Mouse (Mus musculus): ENCODE results near the gene Lsamp. TPM values are rescaled to one million over a fixed set of nuclear protein-coding genes. Genes with fewer than 3 reads are reported as not detected.

Lsamp gene
- polyA plus RNA-seq, 1 experiment from 2014 or later: 0.68 TPM

GRCm38 (mm10) chr16:40881942-40882341 lies 897.8 kb downstream of the Lsamp start:
- H3K4me2 ChIP-seq (ENCODE audit: low read depth, low read length): no peak overlapping the region
- 61% methylated on average over 5 of the region's 5 CpGs for WGBS
- no peaks in the 10 kb centered on the region for H3K36me3 ChIP-seq (ENCODE audit: control insufficient read depth, insufficient read depth)
- no peak overlapping the region for H3K9ac ChIP-seq (ENCODE audit: low read length)
- H3K4me1 ChIP-seq (ENCODE audit: control insufficient read depth, insufficient read depth, low read length): no peaks in the 10 kb centered on the region
- no peaks in the 10 kb centered on the region for H3K9me3 ChIP-seq (replicated peaks; ENCODE audit: control insufficient read depth, low read length)
- no peak overlapping the region for H3K27ac ChIP-seq (ENCODE audit: low read length)
- H3K27me3 ChIP-seq (ENCODE audit: control insufficient read depth, insufficient read depth, low read length): no peaks in the 10 kb centered on the region
- ATAC-seq (replicated peaks; ENCODE audit: extremely low read depth, insufficient read depth, low FRiP score): no peak
- H3K4me3 ChIP-seq (ENCODE audit: low read length): no peak overlapping the region

GRCm38 (mm10) chr16:40891338-40891737 lies 907.2 kb downstream of the Lsamp start:
- Histone ChIP-seq H3K27ac (ENCODE audit: low read length) (no peak overlapping the region), H3K4me2 (ENCODE audit: low read depth, low read length) (no peak overlapping the region), H3K36me3 (ENCODE audit: control insufficient read depth, insufficient read depth) (no peaks in the 10 kb centered on the region), H3K9me3 (replicated peaks; ENCODE audit: control insufficient read depth, low read length) (no peaks in the 10 kb centered on the region), H3K4me1 (ENCODE audit: control insufficient read depth, insufficient read depth, low read length) (no peaks in the 10 kb centered on the region), H3K27me3 (ENCODE audit: control insufficient read depth, insufficient read depth, low read length) (no peaks in the 10 kb centered on the region), H3K9ac (ENCODE audit: low read length) (no peak overlapping the region), H3K4me3 (ENCODE audit: low read length) (no peak overlapping the region)
- ATAC-seq (replicated peaks; ENCODE audit: extremely low read depth, insufficient read depth, low FRiP score): no peak
- 27% methylated on average over 7 of the region's 7 CpGs for WGBS

GRCm38 (mm10) chr16:40897768-40898327 lies 913.7 kb downstream of the Lsamp start:
- H3K27me3 ChIP-seq (ENCODE audit: control insufficient read depth, insufficient read depth, low read length): no peaks in the 10 kb centered on the region
- WGBS: 66% methylated on average over 4 of the region's 4 CpGs
- H3K4me1 ChIP-seq (ENCODE audit: control insufficient read depth, insufficient read depth, low read length): no peaks in the 10 kb centered on the region
- no peak overlapping the region for H3K9ac ChIP-seq (ENCODE audit: low read length)
- H3K4me2 ChIP-seq (ENCODE audit: low read depth, low read length): no peak overlapping the region
- no peak for ATAC-seq (replicated peaks; ENCODE audit: extremely low read depth, insufficient read depth, low FRiP score)
- no peaks in the 10 kb centered on the region for H3K36me3 ChIP-seq (ENCODE audit: control insufficient read depth, insufficient read depth)
- no peak overlapping the region for H3K4me3 ChIP-seq (ENCODE audit: low read length)
- H3K27ac ChIP-seq (ENCODE audit: low read length): no peak overlapping the region
- H3K9me3 ChIP-seq (replicated peaks; ENCODE audit: control insufficient read depth, low read length): no peaks in the 10 kb centered on the region

- Histone ChIP-seq H3K36me3 (ENCODE audit: control insufficient read depth, insufficient read depth) (no peaks in the 10 kb centered on the region), H3K4me3 (ENCODE audit: low read length) (no peak overlapping the region), H3K4me1 (ENCODE audit: control insufficient read depth, insufficient read depth, low read length) (no peaks in the 10 kb centered on the region), H3K4me2 (ENCODE audit: low read depth, low read length) (no peak overlapping the region), H3K9ac (ENCODE audit: low read length) (no peak overlapping the region), H3K27ac (ENCODE audit: low read length) (no peak overlapping the region), H3K9me3 (replicated peaks; ENCODE audit: control insufficient read depth, low read length) (no peaks in the 10 kb centered on the region), H3K27me3 (ENCODE audit: control insufficient read depth, insufficient read depth, low read length) (no peaks in the 10 kb centered on the region)
- ATAC-seq (replicated peaks; ENCODE audit: extremely low read depth, insufficient read depth, low FRiP score): no peak
- 59% methylated on average over 1 of the region's 1 CpGs for WGBS
These were observed 923.7 kb downstream of the Lsamp start for GRCm38 (mm10) chr16:40907892-40908291.

- 69% methylated on average over 2 of the region's 2 CpGs for WGBS
- ATAC-seq (replicated peaks; ENCODE audit: extremely low read depth, insufficient read depth, low FRiP score): no peak
- no peaks in the 10 kb centered on the region for H3K36me3 ChIP-seq (ENCODE audit: control insufficient read depth, insufficient read depth)
- no peak overlapping the region for H3K27ac ChIP-seq (ENCODE audit: low read length)
- H3K4me3 ChIP-seq (ENCODE audit: low read length): no peak overlapping the region
- H3K27me3 ChIP-seq (ENCODE audit: control insufficient read depth, insufficient read depth, low read length): no peaks in the 10 kb centered on the region
- H3K4me2 ChIP-seq (ENCODE audit: low read depth, low read length): no peak overlapping the region
- H3K9me3 ChIP-seq (replicated peaks; ENCODE audit: control insufficient read depth, low read length): no peaks in the 10 kb centered on the region
- H3K4me1 ChIP-seq (ENCODE audit: control insufficient read depth, insufficient read depth, low read length): no peaks in the 10 kb centered on the region
- no peak overlapping the region for H3K9ac ChIP-seq (ENCODE audit: low read length)
These were observed 930.0 kb downstream of the Lsamp start for GRCm38 (mm10) chr16:40914141-40914540.

GRCm38 (mm10) chr16:40930596-40930995 lies 946.4 kb downstream of the Lsamp start:
- H3K4me3 ChIP-seq (ENCODE audit: low read length): no peak overlapping the region
- H3K36me3 ChIP-seq (ENCODE audit: control insufficient read depth, insufficient read depth): no peaks in the 10 kb centered on the region
- no peak overlapping the region for H3K9ac ChIP-seq (ENCODE audit: low read length)
- H3K9me3 ChIP-seq (replicated peaks; ENCODE audit: control insufficient read depth, low read length): no peaks in the 10 kb centered on the region
- no peaks in the 10 kb centered on the region for H3K27me3 ChIP-seq (ENCODE audit: control insufficient read depth, insufficient read depth, low read length)
- no peak overlapping the region for H3K27ac ChIP-seq (ENCODE audit: low read length)
- 82% methylated on average over 4 of the region's 4 CpGs for WGBS
- no peak for ATAC-seq (replicated peaks; ENCODE audit: extremely low read depth, insufficient read depth, low FRiP score)
- no peaks in the 10 kb centered on the region for H3K4me1 ChIP-seq (ENCODE audit: control insufficient read depth, insufficient read depth, low read length)
- no peak overlapping the region for H3K4me2 ChIP-seq (ENCODE audit: low read depth, low read length)

- 77% methylated on average over 3 of the region's 3 CpGs for WGBS
These were observed 958.1 kb downstream of the Lsamp start for GRCm38 (mm10) chr16:40942266-40942665.

GRCm38 (mm10) chr16:40945834-40946233 lies 961.7 kb downstream of the Lsamp start:
- no peak for ATAC-seq (replicated peaks; ENCODE audit: extremely low read depth, insufficient read depth, low FRiP score)
- Histone ChIP-seq H3K36me3 (ENCODE audit: control insufficient read depth, insufficient read depth) (no peaks in the 10 kb centered on the region), H3K4me3 (ENCODE audit: low read length) (no peak overlapping the region), H3K27ac (ENCODE audit: low read length) (no peak overlapping the region), H3K9me3 (replicated peaks; ENCODE audit: control insufficient read depth, low read length) (no peaks in the 10 kb centered on the region), H3K4me1 (ENCODE audit: control insufficient read depth, insufficient read depth, low read length) (no peaks in the 10 kb centered on the region), H3K9ac (ENCODE audit: low read length) (no peak overlapping the region), H3K27me3 (ENCODE audit: control insufficient read depth, insufficient read depth, low read length) (no peaks in the 10 kb centered on the region), H3K4me2 (ENCODE audit: low read depth, low read length) (no peak overlapping the region)
- 16% methylated on average over 1 of the region's 1 CpGs for WGBS

More at GRCm38 (mm10) chr16:40942266-40942665, 958.1 kb downstream of the Lsamp start:
- H3K4me3 ChIP-seq (ENCODE audit: low read length): no peak overlapping the region
- no peak overlapping the region for H3K9ac ChIP-seq (ENCODE audit: low read length)
- H3K9me3 ChIP-seq (replicated peaks; ENCODE audit: control insufficient read depth, low read length): no peaks in the 10 kb centered on the region
- no peaks in the 10 kb centered on the region for H3K36me3 ChIP-seq (ENCODE audit: control insufficient read depth, insufficient read depth)
- H3K4me1 ChIP-seq (ENCODE audit: control insufficient read depth, insufficient read depth, low read length): no peaks in the 10 kb centered on the region
- no peaks in the 10 kb centered on the region for H3K27me3 ChIP-seq (ENCODE audit: control insufficient read depth, insufficient read depth, low read length)
- ATAC-seq (replicated peaks; ENCODE audit: extremely low read depth, insufficient read depth, low FRiP score): no peak
- no peak overlapping the region for H3K4me2 ChIP-seq (ENCODE audit: low read depth, low read length)
- no peak overlapping the region for H3K27ac ChIP-seq (ENCODE audit: low read length)

GRCm38 (mm10) chr16:40948013-40948412 lies 963.9 kb downstream of the Lsamp start:
- Histone ChIP-seq H3K4me1 (ENCODE audit: control insufficient read depth, insufficient read depth, low read length) (no peaks in the 10 kb centered on the region), H3K4me2 (ENCODE audit: low read depth, low read length) (no peak overlapping the region), H3K9ac (ENCODE audit: low read length) (no peak overlapping the region), H3K4me3 (ENCODE audit: low read length) (no peak overlapping the region), H3K27me3 (ENCODE audit: control insufficient read depth, insufficient read depth, low read length) (no peaks in the 10 kb centered on the region), H3K36me3 (ENCODE audit: control insufficient read depth, insufficient read depth) (no peaks in the 10 kb centered on the region), H3K9me3 (replicated peaks; ENCODE audit: control insufficient read depth, low read length) (no peaks in the 10 kb centered on the region), H3K27ac (ENCODE audit: low read length) (no peak overlapping the region)
- ATAC-seq (replicated peaks; ENCODE audit: extremely low read depth, insufficient read depth, low FRiP score): no peak
